Mouse (Mus musculus) embryo, embryonic 9.5 days (tissue): ENCODE data around the gene Rcor1.
A peak's percentile ranks its signal among the peaks of the same experiment; 100 is the strongest.

ENCODE experiments used
- DNase-seq: peaks from one replicate; pipeline ENCODE4 v3.0.0-alpha.2; 2017; ENCODE audit errors: extremely low spot score

The Rcor1 gene

GRCm38 (mm10) chr12:111021577-111021976, 17.6 kb upstream of the Rcor1 start:
- DNase-seq: no peak

- DNase-seq: no peak
Measured at GRCm38 (mm10) chr12:111028176-111029167, 10.7 kb upstream of the Rcor1 start.

GRCm38 (mm10) chr12:111029291-111029890, 9.8 kb upstream of the Rcor1 start:
- no peak for DNase-seq

DNA sequence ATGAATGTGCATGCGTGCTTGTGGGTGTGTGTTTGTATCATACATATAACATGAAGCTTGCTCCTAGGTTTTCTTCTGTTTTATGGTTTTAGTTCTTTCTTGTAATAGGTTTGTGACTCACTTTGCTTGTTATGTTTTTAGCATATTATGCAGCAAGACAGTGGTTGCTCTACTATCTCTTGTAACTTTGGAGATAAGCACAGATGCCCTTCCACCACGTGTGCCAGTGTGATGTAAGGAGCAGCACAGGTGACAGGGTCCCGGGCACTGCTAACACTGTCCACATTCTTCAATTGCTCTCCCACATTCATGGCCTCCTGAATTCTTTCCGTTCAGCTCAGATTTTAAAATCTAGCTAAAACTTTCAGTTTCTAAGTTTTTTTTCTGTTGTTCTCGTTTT, 6.3 kb upstream of the Rcor1 start:
- DNase-seq: no peak

GRCm38 (mm10) chr12:111035182-111035824, 3.8 kb upstream of the Rcor1 start:
- no peak for DNase-seq

DNA sequence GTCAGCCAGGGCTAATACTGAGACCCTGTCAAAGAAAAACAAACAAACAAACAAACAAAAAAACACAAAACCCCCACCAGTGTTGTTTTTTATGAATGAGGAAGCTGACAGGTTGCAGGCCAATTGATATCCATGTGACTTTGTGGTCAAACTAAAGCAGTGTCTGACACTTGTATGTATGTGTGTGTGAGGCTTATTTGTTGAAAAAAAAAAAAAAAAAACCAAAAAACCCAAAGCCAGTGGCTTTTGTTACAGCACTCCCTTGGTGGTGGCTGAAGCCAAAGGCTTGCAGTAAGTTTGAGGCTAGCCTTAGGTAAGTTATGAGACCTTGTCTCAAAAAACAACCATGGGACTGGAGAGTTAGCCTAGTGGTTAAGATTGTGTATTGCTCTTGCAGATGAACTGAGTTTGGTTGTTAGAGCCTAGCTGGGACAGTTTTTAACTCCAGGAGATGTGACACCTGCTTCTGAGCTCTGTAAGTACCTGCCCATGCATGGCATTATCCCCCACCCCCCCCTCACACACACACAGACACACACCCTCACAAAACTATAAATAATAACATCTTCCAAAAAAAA, 2.9 kb upstream of the Rcor1 start:
- DNase-seq: no peak

- peak; percentile 57 for DNase-seq
Measured at GRCm38 (mm10) chr12:111037241-111038180, 1.6 kb upstream of the Rcor1 start.

DNA sequence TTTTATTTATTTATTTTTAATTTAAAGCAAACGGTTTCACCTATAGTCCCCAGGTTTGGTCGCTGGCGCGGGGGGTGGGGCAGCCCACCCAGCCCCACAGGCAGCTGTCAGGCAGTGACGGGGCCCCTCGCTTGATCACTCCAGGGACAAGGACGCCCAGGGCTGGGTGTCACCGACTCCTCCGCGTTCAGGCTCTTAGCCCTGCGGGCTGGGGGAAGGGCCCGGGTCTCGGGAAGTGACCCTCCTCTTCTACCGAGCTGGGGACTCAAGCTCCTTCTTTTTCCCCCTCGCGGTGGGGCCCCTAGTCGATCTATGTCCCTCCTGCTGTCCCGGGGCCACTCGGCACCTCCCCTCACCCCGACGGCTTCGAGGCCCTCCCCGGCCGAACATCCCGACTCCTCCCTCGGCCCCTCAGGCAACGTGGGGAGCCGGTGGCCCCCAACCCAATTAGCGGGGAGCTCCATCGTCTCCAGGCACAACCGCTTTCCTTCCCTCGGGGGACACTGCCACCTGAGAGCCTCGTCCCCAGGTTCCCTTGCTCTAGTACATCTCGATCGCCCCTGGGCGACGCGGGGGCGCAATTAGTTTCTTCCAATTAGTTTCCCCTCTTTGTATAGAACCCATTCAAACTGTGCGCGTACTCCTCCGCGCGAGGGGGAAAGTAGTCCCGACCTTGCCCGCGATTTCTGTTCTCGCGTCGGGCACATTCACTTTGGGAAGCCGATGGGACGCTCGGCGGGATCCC, 748 bp upstream of the Rcor1 start:
- DNase-seq: peak; percentile 94

- peak; percentile 33 for DNase-seq
Measured at GRCm38 (mm10) chr12:111039771-111040530, 800 bp downstream of the Rcor1 start.

GRCm38 (mm10) chr12:111040531-111040860, 1.3 kb downstream of the Rcor1 start:
- no peak for DNase-seq

DNA sequence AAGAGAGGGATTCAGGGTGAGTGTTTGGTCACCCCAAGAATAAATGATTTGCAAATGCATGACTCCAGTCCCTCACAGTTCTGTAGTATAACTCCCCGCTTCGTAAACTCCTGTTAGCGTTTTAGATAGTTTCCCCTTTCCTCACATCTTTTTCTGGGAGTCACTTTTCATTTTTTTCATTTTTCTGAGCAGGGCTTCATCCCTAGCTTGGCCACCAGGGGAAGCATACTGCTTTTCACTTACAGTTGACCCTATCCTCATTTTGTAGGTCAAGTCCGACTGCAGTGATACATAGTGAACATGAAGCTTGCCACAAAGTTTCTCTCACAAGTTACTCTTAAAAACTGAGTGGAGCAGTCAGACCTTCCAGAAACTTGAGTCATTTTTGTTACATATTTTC, 2.0 kb downstream of the Rcor1 start:
- peak; percentile 42 for DNase-seq

GRCm38 (mm10) chr12:111042365-111042764, 3.2 kb downstream of the Rcor1 start:
- no peak for DNase-seq

- no peak for DNase-seq
Measured at GRCm38 (mm10) chr12:111044880-111045279, 5.7 kb downstream of the Rcor1 start.

DNA sequence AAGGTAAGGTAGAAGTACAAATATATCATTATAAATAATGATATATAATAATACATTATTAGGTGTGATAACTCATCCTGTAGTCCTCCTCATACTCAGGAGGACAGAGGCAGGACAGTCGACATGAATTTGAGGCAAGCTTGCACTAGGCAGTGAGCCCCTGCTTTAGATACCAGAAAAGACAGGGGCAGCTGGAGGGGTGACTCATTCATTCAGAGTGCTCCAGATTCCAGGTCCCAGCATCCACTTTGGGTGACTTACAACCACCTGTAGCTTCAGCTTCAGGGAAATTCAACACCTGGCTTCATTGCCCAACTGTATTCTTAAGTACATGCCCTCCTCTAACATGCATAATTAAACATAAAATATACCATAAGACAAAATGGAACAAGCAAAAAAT, 7.7 kb downstream of the Rcor1 start:
- no peak for DNase-seq

DNA sequence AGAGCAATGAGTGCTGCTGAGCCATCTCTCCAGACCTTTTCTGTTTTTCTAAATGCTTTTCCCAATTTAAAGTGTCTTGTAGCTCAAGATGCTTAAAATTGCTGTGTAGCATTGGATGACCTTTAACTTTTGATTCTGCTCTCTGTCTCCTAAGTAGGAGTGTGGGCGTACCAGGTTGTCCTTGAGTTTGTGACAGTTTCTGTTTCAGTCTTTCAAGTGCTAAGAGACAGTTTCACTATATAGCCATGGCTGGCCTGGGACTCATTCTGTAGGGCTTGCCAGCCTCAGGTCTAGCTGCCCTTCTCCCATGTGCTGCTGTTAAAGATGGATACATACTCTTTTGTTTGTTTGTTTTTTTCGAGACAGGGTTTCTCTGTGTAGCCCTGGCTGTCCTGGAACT, 9.1 kb downstream of the Rcor1 start:
- no peak for DNase-seq

DNA sequence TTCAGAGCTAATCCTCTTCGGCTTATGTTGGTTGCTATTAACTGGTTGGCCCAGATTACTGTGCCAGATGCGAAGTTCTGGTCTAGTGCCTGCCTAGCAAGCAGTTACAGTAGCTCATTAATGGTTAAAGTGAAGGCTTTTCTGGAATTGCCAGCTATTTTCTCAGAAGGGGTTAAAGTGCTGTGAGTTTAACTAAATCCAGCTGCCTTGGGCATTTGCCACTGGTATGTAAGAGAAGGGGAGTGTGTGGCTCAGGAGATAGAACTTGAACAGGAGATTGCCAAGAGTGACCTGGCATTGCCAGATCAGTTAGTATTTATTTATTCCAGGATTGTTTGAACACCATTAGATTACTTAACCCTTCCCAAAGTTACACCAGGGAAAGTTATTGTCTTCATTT, 11.1 kb downstream of the Rcor1 start:
- DNase-seq: no peak

- DNase-seq: no peak
Measured at GRCm38 (mm10) chr12:111063361-111063760, 24.2 kb downstream of the Rcor1 start.

DNA sequence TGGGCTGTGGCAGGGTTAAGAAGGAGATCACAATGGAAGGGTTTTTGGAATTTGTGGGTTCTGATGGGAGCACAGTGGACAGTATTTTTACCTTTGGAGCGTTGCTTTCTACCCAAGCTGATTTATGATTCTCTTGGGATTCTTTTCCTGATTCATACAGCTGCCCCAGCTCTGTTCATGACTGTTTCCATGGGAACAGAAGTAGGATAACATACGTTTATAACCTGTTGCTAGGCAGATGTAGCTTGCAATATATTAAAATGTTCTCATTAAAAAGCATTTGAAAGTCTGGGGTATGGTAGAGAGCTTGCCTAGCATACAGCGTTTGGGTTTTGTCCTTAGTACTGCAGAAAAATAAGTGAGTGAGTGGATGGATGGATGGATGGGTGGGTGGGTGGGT, 25.1 kb downstream of the Rcor1 start:
- DNase-seq: no peak

DNA sequence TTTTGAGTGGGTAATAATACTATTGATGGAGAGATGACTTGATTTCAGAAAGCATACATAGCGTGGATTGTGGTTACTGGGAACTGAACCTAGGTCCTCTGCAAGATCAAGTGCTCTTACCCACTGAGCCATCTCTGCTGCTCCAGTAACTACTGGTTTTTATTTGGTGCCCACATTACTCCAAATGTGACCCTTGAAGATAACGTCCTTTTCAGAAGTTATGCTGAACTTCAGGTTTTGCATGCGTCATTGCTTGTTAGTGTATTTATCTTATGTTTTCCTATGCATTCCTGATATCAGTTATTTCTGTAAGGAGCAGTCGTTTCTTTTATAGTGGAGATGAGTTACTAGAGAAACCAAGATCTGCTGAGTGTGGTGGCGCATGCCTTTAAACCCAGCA, 26.2 kb downstream of the Rcor1 start:
- no peak for DNase-seq

DNA sequence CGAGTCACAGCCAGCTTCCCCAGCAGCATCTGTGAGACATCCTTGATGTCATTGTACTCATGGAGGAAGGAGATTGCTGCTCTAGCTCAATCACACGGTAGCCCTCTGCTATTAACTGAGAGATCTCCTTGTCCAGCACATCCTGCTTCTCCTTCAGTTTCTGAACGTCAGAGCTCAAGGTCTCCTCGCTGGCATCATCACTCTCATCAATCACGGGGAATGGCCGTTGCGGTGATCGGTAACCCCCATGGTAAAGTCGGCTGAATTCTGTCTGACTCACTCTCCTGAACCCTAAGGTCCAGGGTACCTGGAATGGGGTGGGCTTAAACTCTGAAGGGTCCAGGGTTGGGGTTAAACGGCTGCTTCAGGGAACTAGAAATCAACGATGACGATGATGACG, 28.7 kb downstream of the Rcor1 start:
- no peak for DNase-seq
